Mouse (Mus musculus) midbrain, postnatal 0 days (tissue): Measurements from ENCODE around the gene Zmiz1. TPM values are rescaled to one million over a fixed set of nuclear protein-coding genes. Genes with fewer than 3 reads are reported as not detected.

Source experiments
- ATAC-seq: fragments of 200-750 bp; cut with Nextera tagmentation; 2 replicates; pipeline ENCODE4 v1.8.0; 2017; ENCODE audit warnings: moderate number of reproducible peaks, mild to moderate bottlenecking, moderate TSS enrichment, moderate library complexity; ENCODE audit not compliant: low FRiP score
- DNase-seq: peaks from one replicate; pipeline ENCODE4 v3.0.0-alpha.2; 2015; ENCODE audit warnings: low spot score
- H3K27ac ChIP-seq: fragments of 300-500 bp; sonication (generic); 2 replicates; pipeline ENCODE4 v1.5.1; 2014; ENCODE audit warnings: low read depth, mild to moderate bottlenecking, low read length, mixed read lengths
- H3K27me3 ChIP-seq: fragments of 300-500 bp; sonication (generic); 2 replicates; pipeline ENCODE4 v1.6.1; 2014; ENCODE audit warnings: low read length, control low read depth, mixed read lengths; ENCODE audit not compliant: insufficient read depth
- H3K36me3 ChIP-seq: fragments of 300-500 bp; sonication (generic); 2 replicates; pipeline ENCODE4 v1.6.1; 2014; ENCODE audit warnings: low read length, control low read depth, mixed read lengths; ENCODE audit not compliant: insufficient read depth
- H3K4me1 ChIP-seq: fragments of 300-500 bp; sonication (generic); 2 replicates; pipeline ENCODE4 v1.6.1; 2014; ENCODE audit warnings: mild to moderate bottlenecking, control low read depth, antibody characterized with exemption, low read length, mixed read lengths; ENCODE audit not compliant: insufficient read depth
- H3K4me2 ChIP-seq: fragments of 300-500 bp; sonication (generic); 2 replicates; pipeline ENCODE4 v1.6.1; 2014; ENCODE audit warnings: low read depth, mild to moderate bottlenecking, low read length, mixed read lengths; ENCODE audit not compliant: poor library complexity, severe bottlenecking
- H3K4me3 ChIP-seq: fragments of 300-500 bp; sonication (generic); 2 replicates; pipeline ENCODE4 v1.5.1; 2014; ENCODE audit warnings: low read depth, mild to moderate bottlenecking, low read length, moderate library complexity
- H3K9ac ChIP-seq: fragments of 300-500 bp; sonication (generic); replicated peaks from 2 replicates; pipeline ENCODE4 v1.6.1; 2014; ENCODE audit warnings: mild to moderate bottlenecking, low read length, moderate library complexity, mixed read lengths; ENCODE audit not compliant: poor library complexity, severe bottlenecking
- H3K9me3 ChIP-seq: fragments of 300-500 bp; sonication (generic); 2 replicates; pipeline ENCODE4 v1.6.1; 2016; ENCODE audit warnings: low read length, control low read depth
- CTCF ChIP-seq: IDR thresholded peaks from 2 replicates; pipeline ENCODE4 v1.5.1; 2016; ENCODE audit warnings: antibody characterized with exemption, mild to moderate bottlenecking
- WGBS: fragments of 180-500 bp; shearing (Covaris S2); extraction: QIAGEN DNeasy Blood & Tissue Kit; methylation state at CpG from one replicate; pipeline ENCODE4 v1.1.7; 2014; 5-methylcytosine and 5-hydroxymethylcytosine counted together
- microRNA-seq: library from miRNA; unstranded; fragments of <30 nt; microRNA quantifications from one replicate; pipeline ENCODE4, GENCODE M21; 2016; ENCODE audit warnings: borderline number of aligned reads
- polyA plus RNA-seq: library from polyadenylated mRNA; unstranded; fragments of >200 nt; fragmentation: Nextera tagmentation; extraction: Ambion mirVana; gene quantifications from 2 replicates; pipeline ENCODE4 v1.2.1, GENCODE M21; 2015
- total RNA-seq: library from RNA; depleted of rRNA; stranded (reverse); fragments of >200 nt; gene quantifications from 2 replicates; pipeline ENCODE4 v1.2.3, GENCODE M21; 2014; rRNA removed

Gene Zmiz1
- total and polyA plus RNA-seq, 2 experiments from 2014 or later = 51.7 to 130 TPM

- ATAC-seq = no peak
- 80% methylated on average over 4 of the region's 4 CpGs for WGBS
These were observed 251.1 kb downstream of the Zmiz1 start for GRCm38 (mm10) chr14:25710073-25710472.

GRCm38 (mm10) chr14:25710681-25711080, 251.7 kb downstream of the Zmiz1 start:
- Histone ChIP-seq H3K4me3 (no peak overlapping the region), H3K9ac (no peak overlapping the region), H3K4me2 (no peak overlapping the region), H3K4me1 (no peaks in the 10 kb centered on the region), H3K27ac (no peak overlapping the region), H3K36me3 (no peaks in the 10 kb centered on the region), H3K9me3 (no peaks in the 10 kb centered on the region), H3K27me3 (no peaks in the 10 kb centered on the region)
- ATAC-seq = no peak
- no peak for TF ChIP-seq CTCF
- DNase-seq = no peak
- 67% methylated on average over 4 of the region's 4 CpGs for WGBS

More at GRCm38 (mm10) chr14:25710073-25710472, 251.1 kb downstream of the Zmiz1 start:
- H3K9me3 ChIP-seq = no peaks in the 10 kb centered on the region
- H3K27ac ChIP-seq = no peak overlapping the region
- no peaks in the 10 kb centered on the region for H3K27me3 ChIP-seq
- H3K4me2 ChIP-seq = no peak overlapping the region
- no peak for DNase-seq
- H3K4me3 ChIP-seq = no peak overlapping the region
- H3K36me3 ChIP-seq = no peaks in the 10 kb centered on the region
- H3K4me1 ChIP-seq = no peaks in the 10 kb centered on the region
- no peak overlapping the region for H3K9ac ChIP-seq
- no peak for TF ChIP-seq CTCF

- Histone ChIP-seq H3K9ac (no peak overlapping the region), H3K4me3 (no peak overlapping the region), H3K27me3 (no peaks in the 10 kb centered on the region), H3K4me2 (no peak overlapping the region), H3K27ac (no peak overlapping the region), H3K36me3 (no peaks in the 10 kb centered on the region), H3K4me1 (no peaks in the 10 kb centered on the region), H3K9me3 (no peaks in the 10 kb centered on the region)
- TF ChIP-seq CTCF = no peak
- ATAC-seq (no peak), DNase-seq (no peak)
- WGBS = 52% methylated on average over 7 of the region's 7 CpGs
These were observed 252.2 kb downstream of the Zmiz1 start for GRCm38 (mm10) chr14:25711177-25711576.

GRCm38 (mm10) chr14:25711602-25712001, 252.6 kb downstream of the Zmiz1 start:
- no peak for ATAC-seq
- 71% methylated on average over 8 of the region's 8 CpGs for WGBS
- H3K36me3 ChIP-seq = no peaks in the 10 kb centered on the region
- H3K9me3 ChIP-seq = no peaks in the 10 kb centered on the region
- no peak overlapping the region for H3K4me2 ChIP-seq
- H3K27ac ChIP-seq = no peak overlapping the region
- DNase-seq = no peak
- H3K4me1 ChIP-seq = no peaks in the 10 kb centered on the region
- H3K4me3 ChIP-seq = no peak overlapping the region
- no peaks in the 10 kb centered on the region for H3K27me3 ChIP-seq
- no peak overlapping the region for H3K9ac ChIP-seq
- no peak for TF ChIP-seq CTCF

GRCm38 (mm10) chr14:25713443-25713842, 254.5 kb downstream of the Zmiz1 start:
- Histone ChIP-seq H3K4me3 (no peak overlapping the region), H3K36me3 (no peaks in the 10 kb centered on the region), H3K9ac (no peak overlapping the region), H3K27me3 (no peaks in the 10 kb centered on the region), H3K4me2 (no peak overlapping the region), H3K27ac (no peak overlapping the region), H3K9me3 (no peaks in the 10 kb centered on the region), H3K4me1 (no peaks in the 10 kb centered on the region)
- ATAC-seq = no peak
- WGBS = 11% methylated on average over 4 of the region's 4 CpGs
- peak; percentile 62 for DNase-seq
- TF ChIP-seq CTCF = peak; percentile 78

Small RNAs within 50 kb of the gene (microRNA-seq; reads per million reads assigned to microRNA genes)
- 3.7 reads per million, percentile 4 among the genes with 10 or more reads in this experiment for gene Mir3075

Other genes with a start within 250 kb of the Zmiz1 start
- 51.4 and 55.8 TPM in 2 replicates for gene Ppif, start 235.0 kb downstream of the Zmiz1 start, total RNA-seq
- gene Ppif, start 235.0 kb downstream of the Zmiz1 start, polyA plus RNA-seq = 50.2 and 52.2 TPM in 2 replicates